Mouse (Mus musculus) 416B (cell line): ENCODE results near the gene Mrps9.
A peak's percentile ranks its signal among the peaks of the same experiment; 100 is the strongest.
"Not testable (repeated sequence)": the region's sequence is repeated elsewhere in the genome, so short reads cannot be mapped to it uniquely, and the experiment has no call there.

Source experiments
- DNase-seq: peaks from one replicate; pipeline ENCODE4 v3.0.0; 2011; ENCODE audit warnings: low read depth

Mrps9 gene

DNA sequence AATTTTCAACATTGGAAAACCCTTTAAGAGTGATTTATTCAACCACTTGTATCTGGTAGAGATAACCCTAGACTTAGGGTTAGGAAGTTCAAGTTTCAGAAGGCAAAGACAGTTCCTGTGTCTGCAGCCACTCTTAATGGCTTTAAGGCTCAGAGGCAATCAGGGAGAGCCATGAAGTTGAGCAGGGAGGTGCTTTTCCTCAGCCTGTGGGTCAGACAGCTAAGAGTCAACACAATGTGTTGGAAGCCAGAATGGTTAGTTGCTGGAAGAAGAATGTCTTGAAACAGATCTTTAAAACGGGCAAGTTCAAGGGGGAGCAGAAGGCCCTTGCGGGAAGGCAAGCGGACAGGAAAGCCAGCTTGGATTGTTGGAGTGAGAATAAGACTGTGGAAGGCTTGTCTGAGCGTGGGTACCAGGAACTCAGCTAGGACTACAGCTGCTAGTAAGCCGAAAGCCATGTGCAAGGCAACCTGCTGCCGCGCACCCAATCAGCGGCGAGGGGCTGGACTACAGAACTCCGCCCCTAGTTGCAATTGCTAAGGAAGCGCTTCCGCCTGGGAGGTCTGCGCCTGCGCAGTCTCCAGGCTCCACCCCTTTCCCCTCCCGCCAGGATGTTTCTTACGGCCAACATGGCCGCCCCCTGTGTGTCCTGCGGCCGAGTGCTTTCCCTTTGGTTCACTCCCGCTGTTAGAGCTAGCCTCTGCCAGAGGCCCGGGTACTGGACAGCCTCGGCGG lies at the start of gene Mrps9:
Gene Mrps9, plus strand, starts transcription at position 571 of the 735 bp plus-strand sequence.
- DNase-seq: peak; percentile 97

DNA sequence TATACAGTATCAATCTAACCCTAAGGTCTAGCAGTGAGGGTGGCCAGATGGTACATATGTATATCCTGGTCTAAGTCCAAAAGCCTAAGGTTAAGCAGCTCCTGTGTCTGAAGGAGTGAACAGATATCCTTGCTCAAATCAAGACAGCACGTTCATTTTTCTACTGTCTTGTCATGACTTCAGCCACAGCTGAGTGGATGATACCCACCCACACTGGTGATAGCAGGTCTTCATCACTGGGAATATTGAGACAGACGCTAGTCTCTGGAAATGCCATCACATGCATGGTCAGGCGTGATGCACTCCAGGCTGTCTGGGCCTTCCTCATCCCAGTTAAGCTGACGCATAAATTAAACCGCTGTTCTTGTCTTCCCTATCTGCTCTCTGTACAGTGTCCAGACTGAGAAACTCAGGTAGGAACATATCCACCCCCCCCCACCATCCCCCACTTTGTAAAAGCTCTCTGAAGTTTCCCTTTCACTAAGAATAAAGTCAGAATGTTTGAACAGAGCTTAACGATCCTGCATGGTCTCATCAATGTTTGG lies 37.7 kb upstream of the Mrps9 start:
- DNase-seq: no peak

DNA sequence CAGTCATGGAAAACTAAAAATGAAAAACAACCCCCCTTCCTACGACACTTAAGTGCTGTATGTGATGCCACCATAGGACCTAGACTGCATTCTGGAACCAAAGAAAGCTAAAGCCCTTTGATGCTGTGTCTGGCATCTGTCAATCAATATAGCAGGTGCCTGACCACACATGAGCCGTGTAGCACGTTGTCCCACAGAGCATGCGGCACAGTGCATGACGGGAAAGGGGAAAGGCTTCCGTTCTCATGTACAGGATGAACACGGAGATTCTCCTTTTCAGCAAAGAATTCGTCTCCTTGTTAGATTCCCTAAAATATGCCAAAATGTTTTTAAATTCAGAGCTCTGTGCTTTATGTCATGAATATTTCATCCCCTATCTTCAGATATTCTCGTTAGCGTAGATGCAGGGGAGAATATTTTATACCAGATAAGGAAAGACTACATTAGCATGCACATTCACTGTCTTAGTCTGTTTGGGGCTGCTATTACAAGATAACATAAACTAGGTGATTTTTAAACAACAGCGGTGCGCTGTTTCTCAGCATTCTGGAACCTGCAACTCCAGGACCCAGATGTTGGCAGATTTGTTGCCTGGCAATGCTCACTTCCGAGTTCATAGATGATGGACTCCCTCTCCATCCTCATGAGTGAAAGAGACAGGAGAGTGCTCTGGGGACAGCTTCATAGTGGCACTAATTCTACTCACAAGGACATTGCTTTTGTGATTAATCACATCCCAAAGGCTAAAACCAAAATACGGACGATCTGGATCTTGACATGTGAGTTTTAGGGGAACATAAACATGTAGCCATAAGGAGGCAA lies 36.0 kb upstream of the Mrps9 start:
- no peak for DNase-seq

DNA sequence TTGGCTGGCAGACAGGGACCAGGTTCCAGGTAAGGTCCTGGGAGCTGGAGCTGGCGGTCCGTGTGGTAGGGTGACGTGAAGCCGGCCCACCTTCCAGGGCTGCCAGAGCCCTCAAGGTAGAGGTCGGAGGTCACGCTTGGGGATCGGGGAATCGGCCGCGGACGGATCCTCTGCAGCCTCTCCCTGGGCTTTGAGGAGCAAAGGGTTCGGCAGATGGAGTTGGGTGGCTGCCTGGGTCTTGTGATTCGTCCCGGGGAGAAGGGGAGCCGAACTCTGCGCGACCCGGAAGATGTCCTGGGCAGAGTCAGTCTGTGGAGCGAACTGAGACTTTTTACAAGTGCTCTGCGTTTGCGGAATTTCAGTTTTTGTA lies 350 bp downstream of the Mrps9 start:
- DNase-seq: no peak

DNA sequence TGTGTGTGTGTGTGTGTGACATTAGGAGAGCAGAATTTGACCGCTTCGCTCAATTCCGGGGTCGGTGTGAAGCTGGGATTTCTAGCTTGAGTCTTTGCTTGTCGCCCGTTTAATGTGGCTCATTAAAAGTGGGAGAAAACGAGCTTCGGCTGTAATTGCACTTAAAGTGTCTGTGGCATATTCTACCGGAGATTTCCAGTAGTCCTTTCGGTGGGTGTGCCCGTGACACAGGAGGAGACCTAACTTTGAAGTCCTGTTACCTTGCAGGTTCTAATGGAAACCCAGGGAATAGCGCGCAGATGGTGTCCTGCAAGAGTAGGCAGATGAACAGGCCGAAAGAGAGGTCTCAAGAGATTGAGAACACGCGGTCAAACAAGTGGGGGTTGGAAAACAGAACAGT lies 777 bp downstream of the Mrps9 start:
- peak; percentile 17 for DNase-seq

DNA sequence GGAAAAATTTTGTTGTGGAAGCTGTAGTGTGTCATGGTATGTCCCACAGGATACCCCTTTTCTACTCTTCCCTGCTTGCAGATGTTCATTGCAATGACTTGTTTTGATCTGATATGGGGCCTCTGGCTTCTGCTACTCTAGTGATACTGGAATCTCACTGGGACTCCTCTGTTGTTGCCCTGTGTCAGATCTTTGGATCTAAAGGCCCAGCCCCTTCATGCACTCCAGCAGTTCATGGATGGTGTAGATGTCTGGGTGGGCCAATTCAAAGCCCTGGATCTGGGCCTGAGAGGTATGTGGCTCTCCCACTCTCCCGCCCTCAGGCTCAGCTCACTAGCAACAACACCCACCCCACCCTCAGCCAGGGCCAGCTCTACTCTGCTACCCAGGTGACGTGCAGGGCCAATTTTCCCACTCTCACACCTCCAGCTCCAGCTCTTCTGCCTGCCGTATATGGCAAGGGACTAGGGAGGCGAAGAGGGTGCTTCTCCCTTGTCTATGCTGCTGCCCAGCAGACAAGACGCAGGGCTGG lies 13.8 kb downstream of the Mrps9 start:
- no peak for DNase-seq

GRCm38 (mm10) chr1:42865336-42865939 lies 14.4 kb downstream of the Mrps9 start:
- DNase-seq: no peak

- peak; percentile 84 for DNase-seq
These were observed 15.0 kb downstream of the Mrps9 start for GRCm38 (mm10) chr1:42865986-42866385.

GRCm38 (mm10) chr1:42867188-42867587 lies 16.2 kb downstream of the Mrps9 start:
- no peak for DNase-seq

DNA sequence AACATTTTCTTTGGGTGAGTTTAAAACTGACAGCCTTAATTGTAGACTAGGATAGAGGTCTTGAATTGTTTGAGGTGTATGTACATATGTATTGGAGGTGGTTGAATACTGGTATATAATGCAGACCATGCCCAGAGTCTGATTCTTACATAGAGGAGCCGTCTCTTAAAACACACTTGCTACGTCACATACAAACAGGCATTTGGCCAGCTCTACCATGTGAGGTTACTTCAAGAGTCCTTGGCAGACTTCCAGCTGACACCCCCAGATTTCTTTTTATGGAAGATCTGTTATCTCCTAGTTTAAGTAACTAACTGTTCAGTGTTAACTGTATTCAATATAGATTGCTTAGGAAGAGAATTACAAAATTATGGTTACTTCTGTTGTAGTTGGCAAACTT lies 23.1 kb downstream of the Mrps9 start:
- DNase-seq: peak; percentile 13

DNA sequence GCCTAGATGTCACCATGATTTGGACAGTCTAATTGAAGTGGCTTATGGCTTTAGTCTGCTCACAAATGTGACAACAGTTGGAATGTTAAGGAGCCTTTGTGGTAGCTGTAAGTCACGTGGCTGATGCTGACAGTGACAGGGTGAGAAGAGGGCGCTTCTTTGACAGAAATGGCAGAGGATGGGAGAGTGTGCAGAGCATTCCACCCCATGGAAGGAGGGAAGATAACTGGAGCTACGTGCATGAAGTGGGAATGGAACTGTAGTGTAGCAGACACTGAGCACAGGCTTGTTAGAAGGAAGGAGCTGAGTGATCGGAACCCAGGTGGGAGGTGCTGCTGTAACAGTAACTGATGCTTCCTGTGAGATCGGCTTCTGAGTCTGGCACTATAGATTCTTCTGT lies 24.2 kb downstream of the Mrps9 start:
- DNase-seq: no peak

DNA sequence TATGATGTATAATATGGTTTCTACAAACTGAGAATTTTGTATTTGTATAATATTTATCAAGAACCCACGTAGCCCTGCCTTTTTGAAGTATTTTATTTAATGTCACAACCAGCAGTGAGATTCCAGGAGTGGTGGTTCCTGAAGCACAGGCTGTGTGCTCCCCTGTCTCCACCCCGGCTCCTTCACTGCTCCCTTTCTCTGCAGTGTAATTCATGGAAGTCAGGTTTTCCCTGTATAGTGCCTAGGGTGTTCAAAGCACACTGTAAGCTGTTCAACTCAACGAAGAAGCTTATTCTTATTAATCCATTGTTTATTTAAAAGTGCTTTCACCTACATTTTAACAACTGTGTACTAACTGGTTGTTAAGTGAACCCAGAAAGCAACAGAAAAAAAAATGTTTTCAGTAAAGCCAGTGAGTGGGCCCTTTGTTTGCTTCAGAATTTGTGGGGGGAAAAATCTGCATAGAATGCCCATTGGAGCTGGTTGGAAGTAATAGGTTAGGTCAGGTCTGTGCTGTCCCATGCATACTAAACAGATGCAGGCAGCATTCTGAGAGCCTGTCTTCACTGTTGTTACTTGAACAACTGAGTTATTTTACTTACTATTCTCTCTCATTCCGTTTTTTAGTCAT lies 25.5 kb downstream of the Mrps9 start:
- DNase-seq: no peak

- no peak for DNase-seq
These were observed 26.2 kb downstream of the Mrps9 start for GRCm38 (mm10) chr1:42877264-42877663.

DNA sequence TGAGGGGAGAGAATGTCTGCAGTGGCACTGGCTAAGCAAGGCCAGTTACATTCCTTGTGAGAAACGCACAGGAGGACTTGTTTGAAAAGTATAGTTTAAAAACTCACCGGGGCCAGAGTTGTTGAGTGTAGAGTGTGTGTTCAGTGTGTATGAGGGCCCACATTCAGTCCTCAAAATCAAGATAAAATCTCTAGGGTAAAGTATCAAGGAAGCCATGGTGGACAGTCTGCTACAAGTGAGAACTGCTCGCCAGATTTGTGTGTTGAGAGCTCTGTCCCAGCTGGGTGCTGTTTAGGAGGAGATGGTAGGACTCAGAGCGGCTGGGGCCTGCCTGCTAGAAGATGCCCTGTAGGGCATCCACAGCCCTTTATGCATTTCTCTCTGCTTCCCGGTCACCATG lies 27.8 kb downstream of the Mrps9 start:
- DNase-seq: no peak

DNA sequence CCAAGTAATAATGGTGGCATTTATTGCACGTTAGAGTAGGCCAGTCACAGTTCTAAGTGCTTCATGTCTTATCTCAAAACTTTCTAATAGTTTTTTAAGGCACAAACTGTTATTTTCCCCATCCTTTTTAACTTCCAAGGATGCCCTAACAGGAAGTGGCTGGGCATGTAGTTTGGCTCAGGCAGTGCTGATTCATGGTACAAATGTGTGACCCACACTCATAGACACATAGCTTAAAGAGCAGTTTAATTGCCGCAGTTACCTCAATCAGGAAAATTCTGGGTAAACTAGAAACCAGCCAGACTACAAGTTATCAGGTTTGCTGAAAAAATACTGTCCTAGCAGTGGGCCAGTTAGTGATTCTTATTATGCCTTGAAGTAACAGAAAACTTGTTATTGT lies 31.2 kb downstream of the Mrps9 start:
- DNase-seq: peak; percentile 5

GRCm38 (mm10) chr1:42883418-42883817 lies 32.4 kb downstream of the Mrps9 start:
- DNase-seq: not testable (repeated sequence)

- DNase-seq: no peak
These were observed 36.8 kb downstream of the Mrps9 start for GRCm38 (mm10) chr1:42887835-42888234.

- DNase-seq: no peak
These were observed 37.7 kb downstream of the Mrps9 start for GRCm38 (mm10) chr1:42888541-42889349.

DNA sequence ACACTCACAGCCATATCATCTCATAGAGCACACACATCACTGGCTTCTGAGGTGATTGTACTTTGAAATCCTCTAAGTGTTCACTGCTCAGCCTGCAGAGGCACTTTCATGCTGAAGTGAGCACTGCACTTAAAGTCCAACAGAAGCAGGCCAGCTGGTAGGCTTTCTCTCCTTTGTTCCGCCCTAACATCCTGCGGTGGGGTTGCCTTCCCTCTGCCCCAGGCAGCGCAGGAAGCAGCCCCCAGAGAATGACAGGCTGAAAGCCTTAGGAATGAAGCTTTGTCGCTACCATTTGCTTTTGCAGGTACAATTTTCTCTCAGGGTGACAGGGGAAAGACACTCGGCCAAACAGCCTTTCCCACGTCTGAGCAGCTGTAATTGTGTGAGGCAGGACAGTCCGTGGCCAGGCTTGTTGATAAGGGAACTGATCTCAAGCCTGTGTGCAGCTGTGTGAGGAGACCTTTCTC lies 38.4 kb downstream of the Mrps9 start:
- no peak for DNase-seq

GRCm38 (mm10) chr1:42894695-42895094 lies 43.7 kb downstream of the Mrps9 start:
- no peak for DNase-seq

DNA sequence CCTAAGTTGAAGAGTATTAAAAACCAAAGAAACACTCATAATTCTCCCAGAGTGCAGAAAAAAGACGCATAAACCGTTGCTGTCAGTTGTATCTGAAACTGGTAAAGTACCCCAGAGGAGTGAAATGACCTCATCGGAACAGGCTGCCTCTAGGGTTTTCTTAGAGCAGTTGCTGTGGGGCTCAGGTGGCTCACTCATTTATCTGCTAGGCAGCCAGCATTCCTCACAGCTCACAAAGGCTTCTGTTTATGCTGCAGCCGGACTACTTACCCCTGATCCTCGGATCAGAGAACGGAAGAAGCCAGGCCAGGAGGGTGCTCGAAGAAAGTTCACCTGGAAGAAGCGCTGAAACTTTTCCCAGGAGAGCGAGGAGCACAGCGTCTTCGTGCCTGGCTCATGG lies 54.1 kb downstream of the Mrps9 start:
- DNase-seq: no peak
